Mouse (Mus musculus) duodenum, adult 2 months (tissue): ENCODE measurements around the gene Clps. TPM values are rescaled to one million over a fixed set of nuclear protein-coding genes. Genes with fewer than 3 reads are reported as not detected.

Experiments
- polyA plus RNA-seq: library from polyadenylated mRNA; depleted of rRNA; stranded (reverse); fragments of >200 nt; gene quantifications from 2 replicates; pipeline ENCODE4 v1.2.3, GENCODE M21; 2012; ENCODE audit warnings: low replicate concordance; rRNA removed

Clps gene
- 1,018 and 10,312 TPM in 2 replicates for polyA plus RNA-seq

GRCm38 (mm10) chr17:28560598-28560997 lies at the start of gene Clps:
Gene Clps, minus strand, starts transcription at chr17:28560766.

DNA sequence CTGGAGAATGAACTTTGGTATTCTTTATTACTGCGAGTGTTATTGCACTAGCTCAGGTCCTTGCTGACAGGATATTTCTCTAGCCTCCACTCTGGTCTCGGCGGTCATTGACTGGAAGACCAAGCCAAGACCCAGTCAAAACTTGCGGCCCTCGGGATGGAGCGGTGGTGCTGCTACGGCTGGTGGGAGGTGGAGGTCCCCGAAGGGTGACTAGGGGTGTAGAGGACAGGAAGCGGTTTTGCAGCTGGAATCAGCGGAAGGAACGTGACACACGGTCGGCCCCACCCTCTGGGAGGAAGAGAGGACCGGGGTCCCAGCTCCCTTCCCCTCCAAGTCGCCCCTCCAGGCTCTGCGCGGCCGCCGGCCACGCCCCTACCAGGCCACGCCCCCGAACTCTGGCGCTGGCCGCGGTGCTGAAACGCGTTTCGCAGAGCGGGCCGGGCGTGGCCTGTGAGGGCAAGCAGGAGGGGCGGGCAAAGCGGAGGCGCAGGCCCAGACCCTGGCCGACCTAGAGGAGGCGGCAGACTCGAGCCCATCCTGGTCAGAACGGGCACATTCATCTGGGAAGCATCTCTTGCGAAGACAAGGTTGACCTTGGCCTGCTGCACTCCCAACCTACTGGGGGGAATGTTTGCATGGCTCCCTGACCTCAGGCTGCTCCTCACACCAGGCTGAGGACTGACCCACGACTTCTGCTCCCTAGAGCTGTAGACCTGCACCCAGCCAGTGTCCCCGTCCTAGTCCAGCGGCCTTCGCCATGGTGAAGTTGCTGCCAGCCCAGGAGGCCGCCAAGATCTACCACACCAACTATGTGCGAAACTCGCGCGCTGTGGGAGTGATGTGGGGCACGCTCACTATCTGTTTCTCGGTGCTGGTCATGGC lies 14.9 kb upstream of the Clps start, which contains the start of gene Lhfpl5:
Gene Lhfpl5, plus strand, starts transcription at position 398 of the 882 bp plus-strand sequence.

GRCm38 (mm10) chr17:28549111-28549510 lies 11.5 kb downstream of the Clps start, which contains the start of gene Clpsl2:
Gene Clpsl2, plus strand, starts transcription at chr17:28549411.

DNA sequence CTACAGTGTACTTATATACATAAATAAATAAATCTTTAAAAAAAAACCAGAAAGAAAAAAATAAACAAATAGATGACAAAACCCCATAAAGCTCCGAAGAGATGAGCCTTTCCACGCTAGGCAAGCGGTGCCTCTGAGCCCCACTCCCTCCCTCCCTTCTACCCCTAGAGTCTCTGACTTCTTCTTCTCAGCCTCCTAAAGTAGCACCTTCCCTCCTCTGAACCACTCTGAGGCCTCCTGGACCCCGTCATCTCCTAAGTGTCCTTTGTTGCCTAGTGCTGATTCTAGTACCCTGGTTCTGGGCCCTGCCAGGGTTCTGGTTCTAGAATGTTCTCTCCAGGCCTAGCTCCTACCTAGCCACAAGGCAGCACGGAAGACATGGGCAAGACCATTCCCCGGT lies 30.1 kb downstream of the Clps start, which contains the start of gene Armc12:
Gene Armc12, plus strand, starts transcription at position 301 of the 400 bp plus-strand sequence.

DNA sequence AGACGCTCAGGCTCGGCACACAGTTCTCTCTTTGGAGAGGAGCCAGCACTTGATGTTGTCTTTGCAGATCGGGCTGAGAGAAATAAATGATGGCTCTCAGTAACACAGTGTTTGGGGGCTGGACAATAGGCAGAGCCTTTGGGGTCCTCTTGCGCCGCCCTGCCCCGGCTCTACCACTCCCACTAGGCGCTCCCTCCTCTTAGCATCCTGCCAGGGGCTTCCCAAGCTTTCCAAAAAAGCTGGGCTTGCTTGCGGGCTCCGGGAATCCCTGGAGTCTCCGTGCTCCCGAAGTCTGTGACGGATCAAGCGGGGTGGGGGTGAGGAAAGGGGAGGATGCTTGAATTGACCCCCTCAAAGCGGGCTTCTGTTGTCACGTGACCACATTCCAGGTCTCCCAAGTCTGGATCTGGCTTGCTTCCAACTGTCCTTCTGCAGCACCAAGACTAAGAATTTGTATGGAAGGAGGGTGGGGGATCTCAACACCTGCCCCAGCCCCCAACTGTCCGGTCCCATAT lies 43.1 kb downstream of the Clps start, which contains the start of gene Fkbp5:
Gene Fkbp5, minus strand, starts transcription at position 87 of the 515 bp plus-strand sequence.

Other genes with a start within 250 kb of the Clps start
- gene Fance, start 247.2 kb downstream of the Clps start, polyA plus RNA-seq: 14.8 and 18.3 TPM in 2 replicates
- gene Rpl10a, start 232.3 kb downstream of the Clps start, polyA plus RNA-seq: 2,176 and 2,371 TPM in 2 replicates
- 32.1 and 38.6 TPM in 2 replicates for gene Tead3, start 209.9 kb downstream of the Clps start, polyA plus RNA-seq
- gene Tulp1, start 195.5 kb downstream of the Clps start, polyA plus RNA-seq: 0.93 and 1.6 TPM in 2 replicates
- 3.4 and 8.9 TPM in 2 replicates for gene Fkbp5, start 43.2 kb downstream of the Clps start, polyA plus RNA-seq
- gene Armc12, start 30.0 kb downstream of the Clps start, polyA plus RNA-seq: not detected in 2 replicates
- gene Clpsl2, start 11.4 kb downstream of the Clps start, polyA plus RNA-seq: not detected in 2 replicates
- gene Lhfpl5, start 14.9 kb upstream of the Clps start, polyA plus RNA-seq: 0.72 and 1.00 TPM in 2 replicates
- gene Srpk1, start 61.9 kb upstream of the Clps start, polyA plus RNA-seq: 16.8 and 17.1 TPM in 2 replicates
- 0.18 TPM in 1 of 2 replicates, not detected in the other for gene Slc26a8, start 129.5 kb upstream of the Clps start, polyA plus RNA-seq
- 28.6 and 34.8 TPM in 2 replicates for gene Mapk14, start 130.6 kb upstream of the Clps start, polyA plus RNA-seq
- gene AC170998.1, start 165.3 kb upstream of the Clps start, polyA plus RNA-seq: 0.18 and 0.27 TPM in 2 replicates
- 186 and 308 TPM in 2 replicates for gene Mapk13, start 208.5 kb upstream of the Clps start, polyA plus RNA-seq
- 70.1 and 79.9 TPM in 2 replicates for gene Brpf3, start 240.3 kb upstream of the Clps start, polyA plus RNA-seq